Mouse (Mus musculus) erythroblast, embryonic 14.5 days (primary cell): Measurements from ENCODE around the gene Ntsr2.

Experiments used
- GATA1 ChIP-seq: IDR thresholded peaks from 2 replicates; pipeline ENCODE4 v1.6.1; 2012; ENCODE audit warnings: low read length, inconsistent platforms, mixed read lengths
- TAL1 ChIP-seq: IDR thresholded peaks from 3 replicates; pipeline ENCODE4 v1.6.1; 2012; ENCODE audit warnings: low read length, inconsistent platforms, mixed read lengths

- no peak for TF ChIP-seq GATA1
- no peak for TF ChIP-seq TAL1
Measured at GRCm38 (mm10) chr12:16620230-16620629, 33.0 kb upstream of the Ntsr2 start.
